Mouse (Mus musculus) megakaryocyte, embryonic 14.5 days (primary cell): ENCODE data around the gene Cenpv. TPM values are rescaled to one million over a fixed set of nuclear protein-coding genes. Genes with fewer than 3 reads are reported as not detected.

ENCODE experiments used
- H3K27me3 ChIP-seq: replicated peaks from 2 replicates; pipeline ENCODE3; 2012; ENCODE audit warnings: inconsistent platforms
- H3K36me3 ChIP-seq: replicated peaks from 2 replicates; pipeline ENCODE3; 2012; ENCODE audit warnings: low read length, inconsistent platforms, mixed read lengths
- H3K4me1 ChIP-seq: 2 replicates; pipeline ENCODE4 v1.6.1; 2012; ENCODE audit warnings: inconsistent platforms
- H3K4me3 ChIP-seq: replicated peaks from 2 replicates; pipeline ENCODE3; 2012; ENCODE audit warnings: moderate library complexity, mild to moderate bottlenecking, inconsistent platforms
- H3K9me3 ChIP-seq: 2 replicates; pipeline ENCODE4 v1.6.1; 2012; ENCODE audit warnings: inconsistent platforms
- FLI1 ChIP-seq: IDR thresholded peaks from 2 replicates; pipeline ENCODE4 v1.6.1; 2012; ENCODE audit warnings: low read length, inconsistent platforms, mixed read lengths
- GATA1 ChIP-seq: IDR thresholded peaks from 3 replicates; pipeline ENCODE4 v1.6.1; 2012; ENCODE audit warnings: mixed read lengths, low read length, inconsistent platforms, borderline replicate concordance
- polyA plus RNA-seq: library from polyadenylated mRNA; stranded (reverse); fragments of >175 nt; gene quantifications from 2 replicates; pipeline ENCODE4 v1.2.3, GENCODE M21; 2012; ENCODE audit warnings: low replicate concordance; ENCODE audit not compliant: insufficient read depth

Cenpv gene
- polyA plus RNA-seq, 1 experiment = 10.8 TPM

DNA sequence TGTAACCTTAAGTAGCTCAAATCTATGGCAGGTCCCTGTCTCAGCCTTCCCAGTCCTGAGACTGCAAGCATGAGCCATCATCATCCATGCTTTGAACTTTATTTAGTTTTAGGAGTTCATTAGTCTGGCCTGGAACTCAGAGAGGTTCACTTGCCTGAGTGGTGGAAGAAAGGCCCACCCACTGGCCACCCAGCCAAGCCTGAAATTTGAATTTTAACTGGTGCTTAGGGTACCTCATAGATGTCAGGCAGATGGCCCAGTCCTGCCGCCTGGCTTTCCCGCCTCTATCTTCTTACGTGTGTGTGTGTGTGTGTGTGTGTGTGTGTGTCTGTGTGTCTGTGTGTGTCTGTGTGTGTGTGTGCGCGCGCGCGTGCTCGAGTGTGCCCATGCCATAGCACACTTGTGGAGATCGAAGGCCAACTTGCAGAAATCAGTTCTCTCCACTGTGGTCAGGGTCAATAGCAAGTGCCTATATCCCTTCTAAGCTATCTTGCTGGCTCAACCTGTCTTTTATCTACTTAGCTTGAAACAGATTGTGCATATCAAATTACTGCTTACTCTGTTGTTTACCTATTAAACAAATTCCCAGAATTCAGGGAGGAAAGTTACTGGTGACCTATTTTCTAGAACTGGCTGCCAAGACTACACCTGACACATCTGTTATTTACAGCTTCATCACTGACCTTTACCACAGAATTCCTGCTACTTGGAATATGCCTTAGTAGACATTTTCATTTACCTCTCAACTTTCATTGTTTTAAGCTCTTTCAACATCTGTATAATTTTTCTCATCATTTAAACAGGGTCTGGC, 51.3 kb downstream of the Cenpv start:
- TF ChIP-seq FLI1 (no peak), GATA1 (no peak)
- peaks cover 38% of the 10 kb centered on the region for H3K4me1 ChIP-seq
- H3K4me3 ChIP-seq = no peak overlapping the region
- H3K9me3 ChIP-seq = no peaks in the 10 kb centered on the region
- peaks cover 22% of the 10 kb centered on the region for H3K36me3 ChIP-seq
- no peaks in the 10 kb centered on the region for H3K27me3 ChIP-seq

GRCm38 (mm10) chr11:62486949-62487348, 52.1 kb downstream of the Cenpv start:
- H3K27me3 ChIP-seq = no peaks in the 10 kb centered on the region
- H3K4me3 ChIP-seq = no peak overlapping the region
- peaks cover 19% of the 10 kb centered on the region for H3K36me3 ChIP-seq
- H3K4me1 ChIP-seq = peaks cover 35% of the 10 kb centered on the region
- TF ChIP-seq FLI1 = no peak
- no peak for TF ChIP-seq GATA1
- H3K9me3 ChIP-seq = no peaks in the 10 kb centered on the region

DNA sequence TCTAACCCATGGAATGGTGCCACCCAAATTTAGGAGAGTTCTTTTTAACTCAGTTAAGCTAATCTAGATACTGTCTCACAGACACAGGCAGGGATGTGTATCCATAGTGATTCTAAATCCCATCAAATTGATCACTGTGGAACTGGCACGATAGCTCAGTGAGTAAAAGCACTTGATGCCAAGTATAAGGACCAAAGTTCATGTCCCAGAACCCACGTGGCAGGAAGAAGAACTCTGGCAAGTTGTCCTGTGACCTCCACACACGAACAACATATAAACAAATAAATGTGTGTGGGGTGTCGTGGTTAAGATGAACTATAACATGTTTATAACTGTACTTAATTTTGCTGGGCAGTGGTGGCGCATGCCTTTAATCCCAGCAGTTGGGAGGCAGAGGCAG, 59.5 kb downstream of the Cenpv start:
- peaks cover 30% of the 10 kb centered on the region for H3K4me1 ChIP-seq
- TF ChIP-seq FLI1 (no peak), GATA1 (no peak)
- H3K36me3 ChIP-seq = peaks cover 55% of the 10 kb centered on the region
- no peak overlapping the region for H3K4me3 ChIP-seq
- no peaks in the 10 kb centered on the region for H3K27me3 ChIP-seq
- H3K9me3 ChIP-seq = no peaks in the 10 kb centered on the region

- TF ChIP-seq GATA1 (no peak), FLI1 (no peak)
- Histone ChIP-seq H3K4me1 (peaks cover 26% of the 10 kb centered on the region), H3K27me3 (no peaks in the 10 kb centered on the region), H3K4me3 (peak overlapping the region; percentile 44), H3K36me3 (peaks cover 56% of the 10 kb centered on the region), H3K9me3 (no peaks in the 10 kb centered on the region)
These were observed 60.1 kb downstream of the Cenpv start for GRCm38 (mm10) chr11:62478931-62479330.

DNA sequence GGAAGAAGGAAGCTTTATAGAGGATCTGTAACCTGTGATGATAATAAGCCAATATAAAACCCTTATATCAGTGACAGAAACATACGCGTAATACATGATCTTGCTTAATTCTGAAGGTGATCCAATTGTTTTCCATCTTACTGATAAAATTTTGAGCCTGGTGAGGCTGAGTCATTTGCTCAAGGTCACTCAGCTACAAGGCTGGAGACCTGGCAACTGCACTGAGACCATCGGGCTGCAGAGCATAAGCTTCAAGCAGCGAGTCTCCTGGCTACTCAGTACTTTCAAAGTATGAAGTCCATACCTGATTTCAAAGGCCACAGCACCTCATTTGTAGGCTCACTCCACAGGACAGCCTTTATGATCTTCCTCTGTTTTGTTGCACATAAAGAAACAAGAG, 62.9 kb downstream of the Cenpv start:
- peaks cover 38% of the 10 kb centered on the region for H3K4me1 ChIP-seq
- TF ChIP-seq GATA1 = no peak
- H3K9me3 ChIP-seq = no peaks in the 10 kb centered on the region
- peaks cover 57% of the 10 kb centered on the region for H3K36me3 ChIP-seq
- no peaks in the 10 kb centered on the region for H3K27me3 ChIP-seq
- no peak overlapping the region for H3K4me3 ChIP-seq

Other genes with a start within 250 kb of the Cenpv start
- gene Pigl, start 80.8 kb downstream of the Cenpv start, polyA plus RNA-seq = 3.4 and 7.5 TPM in 2 replicates
- gene Ncor1, start 80.7 kb downstream of the Cenpv start, polyA plus RNA-seq = 86.7 and 160 TPM in 2 replicates
- 1,084 and 1,175 TPM in 2 replicates for gene Ubb, start 11.9 kb upstream of the Cenpv start, polyA plus RNA-seq
- gene Trpv2, start 35.2 kb upstream of the Cenpv start, polyA plus RNA-seq = 11.2 and 11.9 TPM in 2 replicates
- 4.6 and 8.6 TPM in 2 replicates for gene Lrrc75a, start 109.3 kb upstream of the Cenpv start, polyA plus RNA-seq
- gene Mmgt2, start 109.4 kb upstream of the Cenpv start, polyA plus RNA-seq = 19.9 and 26.5 TPM in 2 replicates
- gene Zfp287, start 192.6 kb upstream of the Cenpv start, polyA plus RNA-seq = 0.16 TPM in 1 of 2 replicates, not detected in the other
- gene Gm10428, start 213.8 kb upstream of the Cenpv start, polyA plus RNA-seq = not detected in 2 replicates